Mouse (Mus musculus) bone marrow, adult 2 months (tissue): Measurements from ENCODE around the gene Gpr139. TPM values are rescaled to one million over a fixed set of nuclear protein-coding genes. Genes with fewer than 3 reads are reported as not detected.

Experiments used
- H3K27ac ChIP-seq: fragments of 200-500 bp; 2 replicates; pipeline ENCODE4 v1.5.1; 2012; ENCODE audit warnings: low read depth, mild to moderate bottlenecking, control low read depth, inconsistent platforms, low read length; ENCODE audit not compliant: control insufficient read depth, poor library complexity, insufficient read depth
- H3K4me1 ChIP-seq: fragments of 200-500 bp; 2 replicates; pipeline ENCODE4 v1.6.1; 2011; ENCODE audit warnings: low read length; ENCODE audit not compliant: control insufficient read depth, insufficient read depth
- H3K4me3 ChIP-seq: fragments of 200-500 bp; replicated peaks from 2 replicates; pipeline ENCODE3; 2011; ENCODE audit warnings: mild to moderate bottlenecking, low read depth, low read length, control low read depth; ENCODE audit not compliant: control insufficient read depth
- CTCF ChIP-seq: fragments of 200-500 bp; IDR thresholded peaks from 2 replicates; pipeline ENCODE4 v1.5.1; 2011; ENCODE audit warnings: low read length, control low read depth; ENCODE audit not compliant: control insufficient read depth, insufficient read depth
- POLR2A ChIP-seq: fragments of 200-500 bp; IDR thresholded peaks from 2 replicates; pipeline ENCODE4 v1.6.1; 2011; ENCODE audit warnings: low read depth, mild to moderate bottlenecking, control low read depth, low read length, borderline replicate concordance; ENCODE audit not compliant: control insufficient read depth
- WGBS: fragments of 180-500 bp; shearing (Covaris S2); methylation state at CpG from one replicate; pipeline ENCODE4 v1.1.7; 2018; 5-methylcytosine and 5-hydroxymethylcytosine counted together
- polyA plus RNA-seq: library from polyadenylated mRNA; stranded (reverse); fragments of >200 nt; gene quantifications from 2 replicates; pipeline ENCODE4 v1.2.4, GENCODE M21; 2011; ENCODE audit warnings: low replicate concordance; ENCODE audit not compliant: missing spikeins, insufficient read depth, insufficient read length

Gpr139 gene
- polyA plus RNA-seq, 1 experiment: not detected

GRCm38 (mm10) chr7:119160015-119160414, 24.4 kb downstream of the Gpr139 start:
- no peak overlapping the region for H3K4me3 ChIP-seq
- H3K27ac ChIP-seq: no peak overlapping the region
- 86% methylated on average over 3 of the region's 3 CpGs for WGBS
- TF ChIP-seq CTCF (no peak), POLR2A (no peak)
- H3K4me1 ChIP-seq: no peaks in the 10 kb centered on the region

- Histone ChIP-seq H3K4me3 (no peak overlapping the region), H3K4me1 (no peaks in the 10 kb centered on the region), H3K27ac (no peak overlapping the region)
- WGBS: 66% methylated on average over 8 of the region's 8 CpGs
- no peak for TF ChIP-seq CTCF
- TF ChIP-seq POLR2A: no peak
Measured at GRCm38 (mm10) chr7:119111771-119112170, 72.6 kb downstream of the Gpr139 start.

- no peak overlapping the region for H3K27ac ChIP-seq
- no peaks in the 10 kb centered on the region for H3K4me1 ChIP-seq
- WGBS: 75% methylated on average over 4 of the region's 4 CpGs
- H3K4me3 ChIP-seq: no peak overlapping the region
- no peak for TF ChIP-seq POLR2A
- TF ChIP-seq CTCF: no peak
Measured at GRCm38 (mm10) chr7:119105878-119106277, 78.5 kb downstream of the Gpr139 start.

- TF ChIP-seq POLR2A (no peak), CTCF (no peak)
- H3K27ac ChIP-seq: no peak overlapping the region
- no peak overlapping the region for H3K4me3 ChIP-seq
- WGBS: 70% methylated on average over 3 of the region's 3 CpGs
- H3K4me1 ChIP-seq: no peaks in the 10 kb centered on the region
Measured at GRCm38 (mm10) chr7:119096583-119096982, 87.8 kb downstream of the Gpr139 start.

Other genes starting within 250 kb of the Gpr139 start
- 1.9 TPM in 1 of 2 replicates, not detected in the other for gene Gprc5b, start 189.4 kb downstream of the Gpr139 start, polyA plus RNA-seq